Mouse (Mus musculus) c-Kit-negative CD71-positive TER-119-positive erythroid progenitor cells, embryonic 14.5 days (primary cell): ENCODE measurements around the gene Teddm1b.

Experiments used
- DNase-seq: peaks from one replicate; pipeline ENCODE4 v3.0.0-alpha.2; 2013; ENCODE audit warnings: low read depth, low spot score

Gene Teddm1b

GRCm38 (mm10) chr1:153900860-153901730, 26.9 kb downstream of the Teddm1b start:
- DNase-seq: peak; percentile 21

- DNase-seq: no peak
Measured at GRCm38 (mm10) chr1:153903006-153903405, 28.9 kb downstream of the Teddm1b start.

GRCm38 (mm10) chr1:153904236-153904635, 30.1 kb downstream of the Teddm1b start:
- DNase-seq: no peak

DNA sequence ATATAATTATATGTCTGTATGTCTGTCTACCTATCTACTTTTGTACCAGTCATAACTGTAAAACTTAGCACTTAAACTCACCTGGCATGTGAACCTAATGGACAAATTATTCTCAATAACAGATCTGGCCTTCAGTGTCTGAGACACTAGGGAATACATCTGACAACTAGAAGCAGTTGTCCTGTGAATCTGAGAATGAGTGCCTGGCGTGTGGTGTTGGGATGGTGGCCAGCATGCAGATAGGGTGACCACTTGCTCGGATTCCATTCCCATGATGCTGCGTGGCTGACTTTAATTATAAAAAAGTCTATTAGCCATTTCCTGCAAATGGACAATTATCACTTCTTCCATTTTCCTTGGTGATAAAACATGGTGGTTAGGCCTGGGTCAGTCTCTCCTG, 31.7 kb downstream of the Teddm1b start:
- DNase-seq: no peak

DNA sequence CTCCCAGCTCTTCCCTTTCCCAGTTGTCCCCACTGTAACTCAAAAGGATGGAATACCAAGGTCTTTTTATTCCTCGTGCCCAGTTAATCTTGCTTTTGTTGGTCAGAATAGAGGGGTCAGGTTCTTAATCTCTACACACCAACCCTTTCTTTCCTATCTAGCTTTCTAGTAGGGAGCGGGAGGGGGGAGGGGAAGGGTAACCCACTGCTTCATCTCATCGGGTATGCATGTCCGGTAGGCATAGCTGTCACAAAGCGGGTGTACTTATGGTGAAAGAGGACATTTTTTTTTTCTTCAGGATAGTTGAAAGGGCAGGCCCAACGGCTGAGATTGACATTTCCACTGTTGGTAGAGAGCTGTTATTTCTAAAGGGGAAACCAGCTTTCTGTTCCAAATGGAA, 34.1 kb downstream of the Teddm1b start:
- no peak for DNase-seq

DNA sequence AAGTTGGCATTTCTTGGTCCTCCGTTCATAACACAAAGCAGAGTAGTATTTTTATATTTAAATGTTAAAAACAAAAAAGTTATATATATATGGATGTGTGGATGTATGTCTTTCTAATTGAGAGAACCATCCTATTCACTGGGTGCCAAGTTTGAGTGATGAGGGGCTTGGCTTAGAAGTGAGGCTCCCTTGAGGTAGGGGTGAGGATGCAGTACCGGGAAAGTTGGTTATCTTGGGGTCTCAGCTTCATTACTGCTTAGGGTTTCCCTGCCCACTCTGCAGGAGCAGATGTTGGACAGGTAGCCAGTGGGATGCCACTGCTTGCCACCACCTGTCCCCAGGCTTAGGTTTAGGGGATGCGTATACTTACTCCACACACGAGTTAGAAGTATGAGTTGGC, 34.6 kb downstream of the Teddm1b start:
- DNase-seq: no peak

DNA sequence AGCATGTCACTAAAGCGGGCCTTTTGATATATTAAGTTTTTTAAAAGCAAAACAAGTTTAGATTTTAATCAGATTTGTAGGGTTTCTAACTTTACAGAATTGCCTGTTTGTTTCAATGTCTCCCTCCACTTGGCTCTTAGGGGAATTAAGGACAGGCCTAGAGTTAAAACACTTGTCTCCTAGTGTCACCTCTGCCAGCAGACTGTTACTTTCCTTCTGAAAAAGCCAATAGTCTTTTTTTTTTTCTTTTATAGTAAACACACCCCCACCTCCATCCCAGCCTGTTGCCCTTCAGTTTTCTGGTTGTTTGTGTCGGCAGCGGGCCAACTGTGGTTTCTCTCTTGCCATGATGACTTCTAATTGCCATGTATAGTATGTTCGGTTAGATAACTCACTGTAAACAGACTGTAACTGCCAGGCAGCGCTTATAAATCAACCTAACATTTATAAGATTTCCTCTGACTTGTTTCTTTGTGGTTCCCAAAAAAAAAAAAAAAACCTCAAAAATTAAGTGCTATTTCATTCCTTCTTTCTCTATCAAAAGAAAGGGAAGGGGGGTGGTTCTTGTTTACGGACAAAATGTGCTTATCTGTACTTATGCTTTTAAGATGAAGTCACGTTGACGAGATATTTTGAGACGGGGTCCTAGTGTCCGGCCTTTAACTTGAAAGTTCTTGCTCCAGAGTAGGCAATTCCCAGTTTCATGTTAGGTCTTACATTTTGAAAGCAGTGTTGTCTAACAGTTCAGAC, 35.2 kb downstream of the Teddm1b start:
- no peak for DNase-seq

DNA sequence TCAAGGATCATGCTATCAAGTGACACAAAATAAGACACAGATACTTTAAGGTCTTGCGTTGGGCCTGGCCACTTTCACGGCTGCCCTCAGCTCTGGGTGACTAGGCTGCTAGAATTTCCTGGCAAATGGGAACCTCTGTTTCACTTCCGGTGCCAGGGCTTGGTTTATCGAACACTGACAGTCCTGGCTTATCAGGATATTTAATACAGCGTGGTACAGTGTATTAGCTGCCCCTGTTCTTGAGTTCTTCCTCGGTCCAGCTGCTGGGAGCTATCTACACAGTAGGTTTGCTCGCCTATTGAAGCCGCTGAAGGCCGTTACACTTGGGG, 35.8 kb downstream of the Teddm1b start:
- no peak for DNase-seq

DNA sequence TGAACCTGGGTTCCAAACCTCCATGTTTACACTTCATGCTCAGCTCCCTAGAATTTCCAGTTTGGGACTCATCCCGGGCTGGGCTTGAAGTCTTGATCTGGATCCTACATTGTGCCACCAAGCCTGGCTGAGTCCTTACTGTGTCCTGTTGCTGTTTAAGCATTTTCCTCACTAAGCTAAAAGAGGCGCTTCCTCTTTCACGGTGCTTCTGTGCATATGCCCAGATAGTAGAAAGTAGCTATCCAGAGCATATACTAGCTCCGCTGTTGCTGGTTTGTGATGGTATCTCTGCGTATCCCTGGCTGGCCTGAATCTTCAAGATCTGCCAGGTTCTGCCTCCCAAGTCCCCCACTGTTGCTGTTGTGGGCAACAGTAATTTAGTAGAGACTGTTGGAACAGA, 36.3 kb downstream of the Teddm1b start:
- no peak for DNase-seq

DNA sequence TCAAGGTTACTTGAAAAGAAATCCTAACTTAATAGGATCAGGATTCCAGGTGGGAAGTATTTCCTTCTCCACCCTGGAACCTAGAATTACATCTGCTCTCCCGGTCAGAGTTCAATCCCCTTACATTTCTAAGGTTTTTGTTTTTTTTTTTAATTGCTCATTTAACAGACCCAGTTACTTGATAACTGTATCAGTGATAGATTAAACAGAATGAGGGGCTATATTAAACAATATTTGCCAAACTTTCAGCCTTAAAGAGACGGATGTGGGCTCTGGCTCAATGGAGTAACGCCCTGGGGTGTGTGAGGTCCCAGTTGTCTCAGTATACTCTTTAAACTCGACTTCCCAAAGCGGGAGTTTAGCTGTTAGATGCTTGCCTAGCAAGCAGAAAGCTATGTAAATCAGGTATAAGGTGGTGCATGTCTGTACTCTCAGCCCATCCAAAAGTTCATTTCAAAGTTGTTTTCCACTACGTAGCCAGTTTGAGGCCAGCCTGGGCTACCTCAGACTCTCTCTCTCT, 37.2 kb downstream of the Teddm1b start:
- DNase-seq: no peak

DNA sequence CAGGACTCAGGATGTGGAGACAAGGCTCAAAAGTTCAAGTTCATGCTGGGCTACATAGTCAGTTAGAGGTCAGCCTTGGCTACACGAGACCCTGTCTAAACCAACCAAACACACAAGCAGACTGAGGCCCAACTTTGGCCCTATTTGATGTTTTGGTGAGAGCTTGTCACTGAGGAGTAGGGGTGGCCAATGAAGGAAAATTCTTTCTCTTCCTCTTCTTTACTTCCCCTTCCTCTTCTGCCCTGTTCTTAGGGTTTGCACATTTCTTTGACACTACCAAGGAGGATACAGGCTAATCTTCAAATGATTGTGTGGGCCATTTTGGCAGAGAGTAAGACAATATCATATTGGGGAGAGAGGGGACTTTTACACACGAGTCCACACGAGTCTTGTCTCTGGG, 39.7 kb downstream of the Teddm1b start:
- no peak for DNase-seq

- DNase-seq: no peak
Measured at GRCm38 (mm10) chr1:153918521-153919206, 44.5 kb downstream of the Teddm1b start.

GRCm38 (mm10) chr1:153921642-153922041, 47.5 kb downstream of the Teddm1b start:
- DNase-seq: no peak

- no peak for DNase-seq
Measured at GRCm38 (mm10) chr1:153922571-153923021, 48.5 kb downstream of the Teddm1b start.

DNA sequence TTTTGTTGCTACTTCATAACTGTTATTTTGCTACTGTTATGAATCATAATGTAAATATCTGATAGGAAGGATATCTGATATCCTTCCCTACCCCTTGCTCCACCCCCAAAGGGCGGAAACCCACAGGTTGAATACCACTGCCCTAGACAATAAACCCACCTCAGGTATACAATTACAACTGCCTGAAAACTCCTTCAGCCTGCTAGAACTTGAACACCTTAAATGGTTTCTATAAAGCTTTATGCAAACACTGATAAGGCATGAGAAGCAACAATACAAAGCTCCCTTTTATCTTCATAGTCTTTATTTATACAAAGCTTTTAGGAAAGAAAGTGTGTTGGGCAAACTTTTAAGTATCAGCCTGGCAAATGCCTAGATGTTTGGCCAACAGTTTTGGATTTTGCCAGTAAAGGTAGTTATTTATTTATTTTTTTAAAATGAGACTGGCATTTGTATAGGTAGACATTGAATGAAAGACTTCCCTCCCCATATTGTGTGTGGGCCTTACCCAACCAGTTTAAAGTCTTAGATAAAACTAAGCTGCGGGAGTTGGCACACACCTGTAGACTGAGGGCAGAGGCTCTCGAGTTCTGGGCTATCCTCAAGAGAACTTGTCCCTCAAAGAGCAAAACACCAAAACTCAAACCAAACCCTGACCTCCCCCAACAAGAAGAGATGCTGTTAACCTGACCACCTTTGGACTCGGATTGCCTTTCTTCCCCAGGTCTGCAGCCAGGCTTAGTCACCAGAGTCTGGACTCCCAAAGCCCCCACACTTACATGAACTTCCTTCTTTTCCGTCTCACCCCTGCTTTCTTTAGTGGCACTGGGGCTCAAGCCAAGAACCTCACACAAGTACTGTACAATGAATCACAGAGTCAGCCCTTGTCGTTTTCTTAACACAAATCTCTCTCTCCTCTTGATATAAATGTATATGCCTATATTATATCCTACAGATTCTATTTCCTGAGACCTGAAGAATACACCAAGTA, 50.5 kb downstream of the Teddm1b start:
- DNase-seq: no peak
